Mouse (Mus musculus): ENCODE data around the gene Tanc1.

DNA sequence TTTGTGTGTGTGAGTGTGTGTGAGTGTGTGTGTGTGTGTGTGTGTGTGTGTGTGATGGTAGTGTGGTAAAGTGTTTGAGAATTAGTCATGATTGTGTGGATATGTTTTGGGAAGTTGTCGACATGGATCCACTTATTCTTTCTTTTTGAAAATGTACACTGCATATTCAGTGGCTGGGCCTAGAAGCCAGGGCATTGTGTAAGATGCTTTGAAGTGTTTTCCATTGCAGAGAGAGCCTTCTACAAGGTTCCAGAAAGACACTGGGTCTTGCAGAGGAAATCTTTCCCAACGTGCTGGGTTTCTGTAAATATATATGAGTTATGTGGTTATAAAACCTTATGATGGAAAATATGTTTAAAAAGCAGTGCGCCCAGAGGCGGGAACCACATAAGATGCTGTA, 108.0 kb downstream of the Tanc1 start:
- TF ChIP-seq CTCF (IDR thresholded peaks at IDR 0.05; ENCODE audit: low read depth) (no peak), EP300 (IDR thresholded peaks at IDR 0.05; ENCODE audit: low read depth) (no peak)
